Mouse (Mus musculus) sigmoid colon, adult 10 weeks (tissue): ENCODE measurements around the gene Zfp574. TPM values are rescaled to one million over a fixed set of nuclear protein-coding genes. Genes with fewer than 3 reads are reported as not detected.

ENCODE experiments used
- polyA plus RNA-seq: library from polyadenylated mRNA; stranded (reverse); fragments of 350-450 nt; fragmentation: Illumina TruSeq; extraction: RNeasy Lipid Tissue Mini Kit (QIAGEN cat#74804); gene quantifications from one replicate; pipeline ENCODE4 v1.2.3, GENCODE M21; 2014; ENCODE audit warnings: low read depth, low replicate concordance

Zfp574 gene
- polyA plus RNA-seq, result 0.95 TPM

DNA sequence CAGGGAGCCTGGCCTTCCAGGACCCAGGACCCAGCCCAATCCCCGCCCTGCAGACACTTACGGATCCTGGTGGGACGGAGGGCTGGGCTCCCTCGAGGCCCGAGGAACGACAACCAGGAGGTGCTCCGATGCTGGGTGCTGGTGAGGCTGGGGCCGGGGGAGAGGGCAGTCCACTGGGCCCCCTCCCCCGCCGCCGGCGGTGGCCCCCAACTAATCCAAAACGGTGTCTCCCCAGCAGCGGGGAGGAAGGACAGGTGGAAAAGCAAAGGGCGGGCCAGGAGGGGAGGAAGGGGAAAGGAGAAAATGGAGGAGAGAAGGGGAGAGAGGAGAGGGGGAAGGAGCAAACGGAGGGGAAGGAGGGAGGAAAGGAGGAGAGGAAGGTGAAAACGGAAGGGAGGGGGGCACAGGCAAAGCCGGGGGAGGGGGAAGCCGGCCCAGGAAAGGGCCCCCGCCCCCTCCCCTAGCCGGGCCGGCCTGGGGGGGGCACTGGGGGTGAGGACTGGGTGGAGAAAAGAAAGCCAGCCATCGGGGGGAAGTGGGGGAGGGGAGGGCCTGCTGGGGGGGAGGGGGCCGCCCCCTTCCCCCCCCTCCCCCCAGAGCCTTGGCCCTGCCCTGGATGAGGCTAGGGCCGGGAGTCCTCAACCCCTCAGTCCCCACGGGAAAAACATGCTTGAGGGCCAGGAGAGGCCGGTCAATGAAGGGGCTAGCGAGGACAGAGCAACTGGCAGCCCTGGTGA lies at the start of gene Zfp574, which contains the start of gene Grik5:
Gene Zfp574 (plus strand): TSS at position 589 of the 737 bp plus-strand sequence.
Gene Grik5 (minus strand): TSS at position 368 of the 737 bp plus-strand sequence.

Other genes starting within 250 kb of the Zfp574 start
- not detected for gene Gm9844, start 210.4 kb upstream of the Zfp574 start, polyA plus RNA-seq
- gene Lypd4, start 202.6 kb upstream of the Zfp574 start, polyA plus RNA-seq, result not detected
- gene Dmrtc2, start 202.5 kb upstream of the Zfp574 start, polyA plus RNA-seq, result not detected
- 24.5 TPM for gene Rps19, start 188.2 kb upstream of the Zfp574 start, polyA plus RNA-seq
- 1.3 TPM for gene Cd79a, start 175.2 kb upstream of the Zfp574 start, polyA plus RNA-seq
- gene Arhgef1, start 169.7 kb upstream of the Zfp574 start, polyA plus RNA-seq, result 1.7 TPM
- gene Gm4881, start 128.1 kb upstream of the Zfp574 start, polyA plus RNA-seq, result not detected
- gene Rabac1, start 99.8 kb upstream of the Zfp574 start, polyA plus RNA-seq, result not detected
- not detected for gene Atp1a3, start 66.6 kb upstream of the Zfp574 start, polyA plus RNA-seq
- gene Grik5, start 221 bp upstream of the Zfp574 start, polyA plus RNA-seq, result 0.63 TPM
- 1.7 TPM for gene Pou2f2, start 107.2 kb downstream of the Zfp574 start, polyA plus RNA-seq
- gene Dedd2, start 148.0 kb downstream of the Zfp574 start, polyA plus RNA-seq, result 1.9 TPM
- 1.5 TPM for gene Zfp526, start 148.9 kb downstream of the Zfp574 start, polyA plus RNA-seq
- gene Gsk3a, start 165.3 kb downstream of the Zfp574 start, polyA plus RNA-seq, result 7.9 TPM
- 1.6 TPM for gene Erf, start 178.2 kb downstream of the Zfp574 start, polyA plus RNA-seq
- 20.7 TPM for gene Cic, start 195.1 kb downstream of the Zfp574 start, polyA plus RNA-seq
- 9.2 TPM for gene Pafah1b3, start 225.4 kb downstream of the Zfp574 start, polyA plus RNA-seq
- not detected for gene Prr19, start 228.8 kb downstream of the Zfp574 start, polyA plus RNA-seq
- gene Tmem145, start 233.5 kb downstream of the Zfp574 start, polyA plus RNA-seq, result not detected
- 1.2 TPM for gene Megf8, start 244.6 kb downstream of the Zfp574 start, polyA plus RNA-seq